Mouse (Mus musculus) hindlimb bud, embryonic 11.5 days (tissue): ENCODE data around the gene Erc1.

Source experiments
- DNase-seq: peaks from one replicate; pipeline ENCODE4 v3.0.0-alpha.2; 2012; ENCODE audit warnings: low read depth, low spot score; ENCODE audit errors: extremely low spot score

Gene Erc1

GRCm38 (mm10) chr6:119529659-119530058 lies 318.3 kb downstream of the Erc1 start:
- DNase-seq = no peak

GRCm38 (mm10) chr6:119526498-119526897 lies 321.5 kb downstream of the Erc1 start:
- DNase-seq = no peak

DNA sequence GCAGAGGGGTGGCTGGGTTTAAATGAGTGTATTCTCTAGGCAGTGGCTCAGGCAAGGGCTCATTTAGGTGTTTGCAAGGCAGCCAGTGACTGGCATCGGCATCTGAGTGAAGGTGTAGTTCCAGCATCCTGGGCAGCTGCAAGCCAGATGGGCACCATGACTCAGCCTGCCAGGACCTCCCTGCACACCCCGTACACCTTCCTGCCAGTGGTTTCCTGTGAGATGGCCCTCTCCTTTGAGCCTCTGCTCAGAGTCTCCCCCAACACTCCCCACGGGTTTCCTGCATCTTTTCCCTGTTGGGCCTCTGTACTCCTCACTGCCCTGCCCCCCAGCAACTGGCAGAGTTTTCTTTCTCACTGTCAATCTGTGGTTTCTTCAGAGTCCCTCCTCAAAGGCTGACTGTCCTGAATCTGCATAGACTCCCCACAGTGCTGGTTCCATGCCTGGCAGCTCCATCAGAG lies 326.0 kb downstream of the Erc1 start:
- no peak for DNase-seq

DNA sequence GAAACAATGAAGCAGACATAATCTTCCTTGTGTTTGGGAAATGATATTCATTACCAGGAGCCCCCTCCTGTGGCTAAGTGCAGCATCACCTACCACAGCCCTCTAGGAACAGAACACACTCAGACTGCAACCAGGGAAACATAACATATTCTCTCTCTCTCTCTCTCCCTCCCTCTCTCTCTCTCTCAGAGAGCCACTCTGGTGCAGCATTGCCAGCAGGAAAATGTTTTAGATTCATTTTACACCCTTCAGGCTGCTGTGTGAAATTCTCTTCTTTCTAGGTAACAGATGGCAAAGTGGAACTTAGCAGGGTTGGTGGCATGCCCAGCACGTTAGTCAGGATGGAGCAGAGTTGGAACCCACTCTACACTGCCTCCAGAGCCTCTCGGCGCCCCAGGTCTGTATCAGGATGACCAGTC lies 326.5 kb downstream of the Erc1 start:
- DNase-seq = no peak
